Mouse (Mus musculus): ENCODE measurements around the gene Uqcrq.
A peak's percentile ranks its signal among the peaks of the same experiment; 100 is the strongest.

Uqcrq gene

GRCm38 (mm10) chr11:53413871-53414270 is 16.8 kb downstream of the Uqcrq start:
- no peak for DNase-seq (ENCODE audit: low read depth, low spot score)

- peak; percentile 58 for DNase-seq (ENCODE audit: low read depth, low spot score)
Observed at GRCm38 (mm10) chr11:53411738-53412137, 18.9 kb downstream of the Uqcrq start.

- DNase-seq (ENCODE audit: low read depth, low spot score): no peak
Observed at GRCm38 (mm10) chr11:53403638-53404037, 27.0 kb downstream of the Uqcrq start.

GRCm38 (mm10) chr11:53393856-53394255 is 36.8 kb downstream of the Uqcrq start:
- DNase-seq (ENCODE audit: low read depth, low spot score): no peak

GRCm38 (mm10) chr11:53383758-53384428 is 46.7 kb downstream of the Uqcrq start:
- DNase-seq (ENCODE audit: low read depth, low spot score): no peak

GRCm38 (mm10) chr11:53378918-53379317 is 51.7 kb downstream of the Uqcrq start:
- DNase-seq (ENCODE audit: low read depth, low spot score): no peak
